Mouse (Mus musculus) G1E (cell line): ENCODE data around the gene Hebp1.

ENCODE experiments used
- CTCF ChIP-seq: IDR thresholded peaks from 2 replicates; pipeline ENCODE4 v1.5.1; 2012; ENCODE audit warnings: low read depth, low read length, inconsistent platforms, mixed read lengths
- GATA1 ChIP-seq: IDR thresholded peaks from 2 replicates; pipeline ENCODE4 v1.6.1; 2012; ENCODE audit warnings: borderline replicate concordance, low read length, inconsistent platforms, mixed read lengths

DNA sequence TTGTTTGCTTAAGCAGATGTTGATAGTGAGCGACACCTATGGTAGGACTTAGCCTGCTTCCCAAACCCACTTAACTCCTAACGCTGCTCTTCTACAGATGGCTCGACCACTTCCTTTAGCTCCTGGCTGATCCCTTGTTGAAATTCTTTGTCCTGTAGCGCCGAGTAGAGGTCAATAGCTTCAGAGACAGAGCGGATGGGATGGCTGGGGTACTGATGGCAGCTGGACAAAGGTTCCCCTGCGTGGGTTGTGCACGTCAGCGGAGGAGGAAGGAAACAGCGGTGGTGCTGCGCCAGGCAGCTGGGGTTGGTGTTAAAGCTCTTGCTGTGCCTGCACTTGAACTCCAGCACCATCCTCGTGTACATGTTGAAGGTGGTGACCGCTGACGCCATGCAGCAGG is 39.5 kb upstream of the Hebp1 start:
- no peak for TF ChIP-seq CTCF
- no peak for TF ChIP-seq GATA1
